Mouse (Mus musculus): Measurements from ENCODE around the gene Ankrd6.

Gene Ankrd6

GRCm38 (mm10) chr4:32757430-32757829 is 193.2 kb downstream of the Ankrd6 start:
- no peak for DNase-seq
